In the genomic region with DNA sequence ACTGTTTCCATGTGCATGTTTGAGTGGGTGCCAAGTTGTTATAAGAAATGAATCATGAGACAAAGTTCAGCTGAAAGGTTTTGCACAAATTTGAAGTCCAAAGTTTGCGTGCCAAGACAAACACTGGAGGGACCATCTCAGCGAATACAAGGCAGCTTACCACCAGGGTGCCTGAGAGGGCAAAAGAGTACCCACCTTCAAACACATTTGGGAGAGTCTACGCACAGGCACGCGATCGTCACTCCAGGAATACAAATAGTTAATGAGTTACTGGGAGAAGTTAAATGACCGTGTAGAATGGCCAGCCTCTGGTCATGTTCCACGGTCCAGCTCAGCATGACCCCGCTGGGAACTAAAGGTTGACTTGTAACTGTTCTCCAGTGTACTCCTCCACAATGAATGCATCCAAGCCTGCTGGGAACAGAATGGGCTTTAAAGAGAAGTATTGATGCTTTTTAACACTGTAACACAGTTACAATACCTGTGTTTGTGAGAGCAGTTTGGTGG, we compare ENCODE assay signal across 8 mouse cellular contexts. TPM values are rescaled to one million over a fixed set of nuclear protein-coding genes. Genes with fewer than 3 reads are reported as not detected.
DNase-seq lines count a peak whose midpoint lies in the region; ATAC-seq and TF ChIP-seq lines count a peak whose summit lies in the region.
"Had no signal": no experiment of that assay in that cellular context is flagged by ENCODE, and none has a peak within 500 bp of the region (broad histone marks: within the 10 kb centered on the region; RNA-seq: fewer than 3 reads in every experiment).

No protein-coding gene starts in this region.

- no peaks in the 10 kb centered on the region for H3K36me3 ChIP-seq in thymus, adult 2 months (ENCODE audit: control insufficient read depth, insufficient read depth, low read length)
- no peaks in the 10 kb centered on the region for H3K36me3 ChIP-seq in hindbrain, postnatal 0 days (ENCODE audit: insufficient read depth, low read length)
- H3K36me3 ChIP-seq in liver, embryonic 11.5 days (ENCODE audit: control insufficient read depth, insufficient read depth, low read length) = no peaks in the 10 kb centered on the region
- H3K36me3 ChIP-seq: heart, embryonic 13.5 days had no signal

- no peak overlapping the region for H3K4me3 ChIP-seq in thymus, adult 2 months (ENCODE audit: control insufficient read depth, insufficient read depth, low read length)
- no peak overlapping the region for H3K4me3 ChIP-seq in hindbrain, postnatal 0 days (ENCODE audit: low read length)
- H3K4me3 ChIP-seq in liver, embryonic 11.5 days (ENCODE audit: low read depth, low read length) = no peak overlapping the region
- H3K4me3 ChIP-seq: heart, embryonic 13.5 days had no signal

- no peaks in the 10 kb centered on the region for H3K27me3 ChIP-seq in thymus, adult 2 months (ENCODE audit: control insufficient read depth, insufficient read depth, low read length)
- no peaks in the 10 kb centered on the region for H3K27me3 ChIP-seq in hindbrain, postnatal 0 days (ENCODE audit: insufficient read depth, low read length)
- no peaks in the 10 kb centered on the region for H3K27me3 ChIP-seq in liver, embryonic 11.5 days (replicated peaks; ENCODE audit: control insufficient read depth, insufficient read depth, low read length)
- H3K27me3 ChIP-seq: heart, embryonic 13.5 days had no signal

- no peak for DNase-seq in thymus, adult 2 months
- no peak for DNase-seq in thymus, postnatal 36 days
- DNase-seq in hindbrain, postnatal 0 days (ENCODE audit: low spot score) = peak; percentile 41
- no peak for DNase-seq in liver, embryonic 11.5 days (ENCODE audit: low spot score)
- DNase-seq in right cerebral cortex, postnatal 4 days = no peak
- DNase-seq in thymus, adult 18-20 months = no peak
- no peak for DNase-seq in layer of hippocampus, postnatal 10 days (ENCODE audit: low spot score in 2 of 2)

- no peak for TF ChIP-seq POLR2A in thymus, adult 2 months (IDR thresholded peaks at IDR 0.05; ENCODE audit: control insufficient read depth, extremely low read depth, insufficient read depth, low read length, poor library complexity)

- H3K27ac ChIP-seq in thymus, adult 2 months (ENCODE audit: control insufficient read depth, insufficient read depth, low read length) = peak overlapping the region; percentile 25
- H3K27ac ChIP-seq in hindbrain, postnatal 0 days = no peak overlapping the region
- H3K27ac ChIP-seq in liver, embryonic 11.5 days (ENCODE audit: low read depth, low read length) = peak overlapping the region; percentile 2; the same call in 1 of the 2 replicates
- H3K27ac ChIP-seq: heart, embryonic 13.5 days had no signal

- WGBS in thymus, adult 2 months = 95% methylated on average over 9 of the region's 9 CpGs
- 6% methylated on average over 9 of the region's 9 CpGs for WGBS in hindbrain, postnatal 0 days
- WGBS in liver, embryonic 11.5 days = 68% methylated on average over 9 of the region's 9 CpGs

- H3K4me2 ChIP-seq in hindbrain, postnatal 0 days (ENCODE audit: low read depth, low read length) = no peak overlapping the region
- H3K4me2 ChIP-seq in liver, embryonic 11.5 days = no peak overlapping the region
- H3K4me2 ChIP-seq: heart, embryonic 13.5 days had no signal

- H3K9ac ChIP-seq in hindbrain, postnatal 0 days (replicated peaks; ENCODE audit: low read length) = no peak overlapping the region
- no peak overlapping the region for H3K9ac ChIP-seq in liver, embryonic 11.5 days (ENCODE audit: low read depth, low read length)
- H3K9ac ChIP-seq: heart, embryonic 13.5 days had no signal

- peak; percentile 72 for ATAC-seq in hindbrain, postnatal 0 days
- ATAC-seq in liver, embryonic 11.5 days (replicated peaks; ENCODE audit: low FRiP score) = no peak; the same call in 1 of the 2 replicates

- no peak for TF ChIP-seq CTCF in thymus, adult 2 months (IDR thresholded peaks at IDR 0.05; ENCODE audit: borderline replicate concordance, control insufficient read depth, extremely low read depth, insufficient read depth, low read length, poor library complexity)
- no peak for TF ChIP-seq CTCF in hindbrain, postnatal 0 days (IDR thresholded peaks at IDR 0.05; ENCODE audit: low read depth)

- no peaks in the 10 kb centered on the region for H3K9me3 ChIP-seq in hindbrain, postnatal 0 days (ENCODE audit: low read length)
- no peaks in the 10 kb centered on the region for H3K9me3 ChIP-seq in liver, embryonic 11.5 days (ENCODE audit: control insufficient read depth, low read length)

- peaks cover 45% of the 10 kb centered on the region for H3K4me1 ChIP-seq in thymus, adult 2 months (replicated peaks; ENCODE audit: control insufficient read depth, insufficient read depth, low read length)
- H3K4me1 ChIP-seq in hindbrain, postnatal 0 days (ENCODE audit: insufficient read depth, low read length) = no peaks in the 10 kb centered on the region
- H3K4me1 ChIP-seq in liver, embryonic 11.5 days (replicated peaks; ENCODE audit: control insufficient read depth, insufficient read depth, low read length) = peaks cover 4% of the 10 kb centered on the region; the same call in 1 of the 2 replicates

RNA-seq across cellular contexts. Expression of a gene that starts 14.6 kb away (rescaled TPM):
- polyA plus RNA-seq in thymus, adult 2 months (2012; rRNA removed) = 113 and 166 TPM in 2 replicates
- 100 and 111 TPM in 2 replicates for total RNA-seq in hindbrain, postnatal 0 days (2014; rRNA removed)
- 31.8 and 33.2 TPM in 2 replicates for polyA plus RNA-seq in hindbrain, postnatal 0 days (2015; fragmentation: Nextera tagmentation; extraction: Ambion mirVana)
- 20.0 and 23.6 TPM in 2 replicates for polyA plus RNA-seq in liver, embryonic 11.5 days (2014; fragmentation: Nextera tagmentation; extraction: Ambion mirVana)
- total RNA-seq in layer of hippocampus, postnatal 10 days (2021) = 100 to 1,000 TPM; 142 to 157 TPM

RNA-seq across cellular contexts. Expression of a gene that starts 52.4 kb away (rescaled TPM):
- polyA plus RNA-seq in thymus, adult 2 months (2012; rRNA removed) = 34.9 and 36.2 TPM in 2 replicates
- total RNA-seq in hindbrain, postnatal 0 days (2014; rRNA removed) = 32.0 and 38.2 TPM in 2 replicates
- polyA plus RNA-seq in hindbrain, postnatal 0 days (2015; fragmentation: Nextera tagmentation; extraction: Ambion mirVana) = 24.4 and 26.7 TPM in 2 replicates
- 24.1 and 25.0 TPM in 2 replicates for polyA plus RNA-seq in liver, embryonic 11.5 days (2014; fragmentation: Nextera tagmentation; extraction: Ambion mirVana)
- total RNA-seq in layer of hippocampus, postnatal 10 days (2021) = 10 to 100 TPM; 66.6 to 77.6 TPM
